Mouse (Mus musculus) hindbrain, embryonic 14.5 days (tissue): ENCODE measurements around the gene Zfp82. TPM values are rescaled to one million over a fixed set of nuclear protein-coding genes. Genes with fewer than 3 reads are reported as not detected.
"Not testable (repeated sequence)": the region's sequence is repeated elsewhere in the genome, so short reads cannot be mapped to it uniquely, and the experiment has no call there.

Experiments
- ATAC-seq: fragments of 200-750 bp; cut with Nextera tagmentation; 2 replicates; pipeline ENCODE4 v1.8.0; 2017; ENCODE audit warnings: moderate number of reproducible peaks, mild to moderate bottlenecking, moderate TSS enrichment, moderate library complexity; ENCODE audit not compliant: low FRiP score
- DNase-seq: peaks from one replicate; pipeline ENCODE4 v3.0.0-alpha.2; 2015; ENCODE audit warnings: low spot score
- H3K27ac ChIP-seq: fragments of 300-500 bp; sonication (generic); 2 replicates; pipeline ENCODE4 v1.5.1; 2014; ENCODE audit warnings: mild to moderate bottlenecking, moderate library complexity
- H3K27me3 ChIP-seq: fragments of 300-500 bp; sonication (generic); 2 replicates; pipeline ENCODE4 v1.6.1; 2014; ENCODE audit warnings: mild to moderate bottlenecking, low read length, mixed read lengths; ENCODE audit not compliant: control insufficient read depth, insufficient read depth
- H3K36me3 ChIP-seq: fragments of 300-500 bp; sonication (generic); replicated peaks from 2 replicates; pipeline ENCODE4 v1.6.1; 2014; ENCODE audit not compliant: control insufficient read depth, insufficient read depth
- H3K4me1 ChIP-seq: fragments of 300-500 bp; sonication (generic); replicated peaks from 2 replicates; pipeline ENCODE4 v1.6.1; 2014; ENCODE audit warnings: antibody characterized with exemption, low read length, mixed read lengths; ENCODE audit not compliant: control insufficient read depth, insufficient read depth
- H3K4me2 ChIP-seq: fragments of 300-500 bp; sonication (generic); replicated peaks from 2 replicates; pipeline ENCODE4 v1.6.1; 2014; ENCODE audit warnings: mild to moderate bottlenecking, moderate library complexity
- H3K4me3 ChIP-seq: fragments of 300-500 bp; sonication (generic); replicated peaks from 2 replicates; pipeline ENCODE4 v1.5.1; 2014; ENCODE audit warnings: mild to moderate bottlenecking, low read length
- H3K9ac ChIP-seq: fragments of 300-500 bp; sonication (generic); 2 replicates; pipeline ENCODE4 v1.6.1; 2014
- H3K9me3 ChIP-seq: fragments of 300-500 bp; sonication (generic); 2 replicates; pipeline ENCODE4 v1.6.1; 2016; ENCODE audit warnings: low read length; ENCODE audit not compliant: control insufficient read depth
- WGBS: fragments of 180-500 bp; shearing (Covaris S2); extraction: QIAGEN DNeasy Blood & Tissue Kit; methylation state at CpG from one replicate; pipeline ENCODE4 v1.1.7; 2014; 5-methylcytosine and 5-hydroxymethylcytosine counted together
- polyA plus RNA-seq: library from polyadenylated mRNA; unstranded; fragments of >200 nt; fragmentation: Nextera tagmentation; extraction: Ambion mirVana; gene quantifications from 2 replicates; pipeline ENCODE4 v1.2.1, GENCODE M21; 2014

Gene Zfp82
- 10.3 and 12.2 TPM in 2 replicates for polyA plus RNA-seq

DNA sequence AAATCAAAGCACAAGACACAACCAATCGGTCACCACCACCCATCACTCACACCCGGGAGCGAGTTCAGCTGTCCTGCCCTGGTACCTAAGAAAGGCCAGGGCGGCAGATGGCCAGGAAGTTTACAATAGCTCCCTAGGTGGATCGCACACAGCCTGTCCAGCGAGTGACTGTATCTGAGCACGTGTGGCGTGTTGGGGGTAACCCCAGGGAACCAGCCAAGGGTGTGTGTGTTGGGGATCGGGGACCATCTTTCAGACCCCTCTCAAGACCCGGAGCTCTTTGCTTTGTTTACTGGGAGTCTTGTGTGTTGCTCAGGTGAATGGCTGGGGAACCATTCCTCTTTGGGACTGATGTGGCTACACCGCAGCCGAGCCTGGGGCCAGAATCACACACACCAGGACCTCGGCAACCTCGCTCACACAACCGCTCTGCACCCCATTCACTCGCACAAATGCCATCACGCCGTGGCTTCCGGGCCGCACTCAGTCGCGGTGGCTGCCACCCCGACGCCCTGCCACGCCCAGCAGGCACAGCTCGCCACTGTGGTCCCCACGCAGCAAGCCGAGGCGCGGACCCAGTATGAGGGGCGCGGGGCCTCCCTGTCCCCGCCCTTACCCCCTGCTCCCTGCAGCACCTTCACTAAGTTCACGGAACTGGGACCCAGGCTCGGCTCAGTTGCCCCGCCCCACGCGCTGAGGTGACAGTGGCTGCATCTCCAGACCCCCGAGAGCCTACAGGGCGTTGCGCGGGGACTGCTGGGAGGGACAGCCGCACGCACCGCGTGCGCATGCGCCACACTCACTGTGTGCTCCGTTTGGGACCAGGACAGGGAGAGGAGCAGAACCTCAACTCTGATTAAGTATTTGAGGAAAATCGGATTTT lies at the start of gene Zfp82:
Zfp82 (minus strand) TSS at position 755 of the 883 bp plus-strand sequence.
- DNase-seq (peak; percentile 88), ATAC-seq (peak; percentile 91)
- no peaks in the 10 kb centered on the region for H3K9me3 ChIP-seq
- peak within 1 kb of the TSS; percentile 73 for H3K27ac ChIP-seq
- H3K27me3 ChIP-seq, result no peaks in the 10 kb centered on the region
- peak within 1 kb of the TSS; percentile 71 for H3K9ac ChIP-seq
- H3K4me1 ChIP-seq, result peaks cover 4% of the 10 kb centered on the region
- under 1% methylated on average over 50 of the region's 50 CpGs for WGBS
- H3K4me3 ChIP-seq, result peak within 1 kb of the TSS; percentile 62
- peak within 1 kb of the TSS; percentile 93 for H3K4me2 ChIP-seq
- peaks cover 26% of the 10 kb centered on the region for H3K36me3 ChIP-seq

DNA sequence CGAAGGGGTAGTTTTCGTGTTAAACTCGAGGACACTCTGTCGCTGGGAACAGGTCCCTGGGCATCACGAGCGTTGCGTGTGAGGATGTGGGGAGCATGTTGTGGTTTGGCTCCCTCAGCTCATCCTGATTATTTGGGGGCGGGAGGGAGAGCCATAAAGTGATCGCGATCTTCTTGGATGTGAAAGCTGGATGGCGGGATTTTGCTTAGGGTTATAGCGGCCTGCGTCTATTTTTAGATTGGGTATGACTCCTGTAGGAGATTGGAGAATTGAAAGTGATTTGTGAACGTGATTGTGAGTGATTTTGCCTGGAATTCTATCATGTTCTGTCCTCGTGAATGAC lies 49.5 kb upstream of the Zfp82 start:
- Histone ChIP-seq H3K4me1 (peaks cover 7% of the 10 kb centered on the region), H3K4me2 (peak overlapping the region; percentile 73), H3K9ac (peak overlapping the region; percentile 85), H3K36me3 (peaks cover 17% of the 10 kb centered on the region; the same call in 1 of the 2 replicates), H3K27me3 (no peaks in the 10 kb centered on the region), H3K9me3 (no peaks in the 10 kb centered on the region), H3K27ac (peak overlapping the region; percentile 78), H3K4me3 (peak overlapping the region; percentile 84)
- 5% methylated on average over 15 of the region's 15 CpGs for WGBS
- no peak for ATAC-seq
- DNase-seq, result peak; percentile 48

- Histone ChIP-seq H3K27me3 (no peaks in the 10 kb centered on the region), H3K36me3 (peaks cover 11% of the 10 kb centered on the region; the same call in 1 of the 2 replicates), H3K9ac (peak within 1 kb of the TSS; percentile 85), H3K4me1 (peaks cover 7% of the 10 kb centered on the region), H3K4me2 (peak within 1 kb of the TSS; percentile 73), H3K27ac (peak within 1 kb of the TSS; percentile 78), H3K9me3 (no peaks in the 10 kb centered on the region), H3K4me3 (peak within 1 kb of the TSS; percentile 84)
- under 1% methylated on average over 61 of the region's 61 CpGs for WGBS
- ATAC-seq, result peak; percentile 97
- DNase-seq, result peak; percentile 96
Observed at GRCm38 (mm10) chr7:30121308-30122187, 48.8 kb upstream of the Zfp82 start, which contains the start of gene Zfp382. Gene Zfp382 (plus strand): TSS chr7:30121942.

DNA sequence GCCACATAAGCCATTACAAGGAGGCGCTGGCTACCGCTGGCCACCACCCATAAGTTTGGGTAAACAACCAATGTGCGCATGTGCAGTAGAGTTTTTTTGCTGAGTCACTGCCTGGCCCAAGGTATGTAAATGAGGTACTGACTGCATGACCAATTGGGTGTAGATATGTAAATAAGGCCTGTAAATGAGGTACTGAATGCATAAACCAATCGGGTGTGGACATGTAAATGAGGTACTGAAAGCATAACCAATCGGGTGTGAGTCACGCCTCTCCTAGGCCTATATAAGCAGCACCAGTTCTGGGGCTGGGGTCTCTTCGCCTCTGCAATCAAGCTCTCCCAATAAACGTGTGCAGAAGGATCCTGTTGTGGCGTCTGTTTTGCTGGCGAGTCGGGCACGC lies 45.2 kb upstream of the Zfp82 start:
- 92% methylated on average over 12 of the region's 12 CpGs for WGBS

DNA sequence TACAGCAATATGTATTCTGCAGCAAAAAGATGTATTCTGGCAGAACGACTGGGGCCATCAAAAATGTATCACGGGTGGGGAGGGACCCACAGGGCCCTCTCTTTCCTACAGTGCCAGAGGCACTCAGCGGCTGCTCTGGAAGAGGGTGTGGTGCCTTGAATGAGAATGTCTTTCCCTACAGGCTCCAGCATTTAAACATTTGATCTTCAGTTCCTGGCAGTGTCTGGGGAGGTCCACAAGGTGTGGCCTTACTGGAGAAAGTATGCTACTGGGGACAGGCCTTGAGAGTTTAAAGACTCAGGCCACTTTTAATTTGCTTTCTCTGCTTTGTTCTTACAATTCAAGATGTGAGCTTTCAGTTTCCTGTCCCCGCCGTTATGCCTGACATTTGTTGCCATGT lies 43.4 kb upstream of the Zfp82 start:
- Histone ChIP-seq H3K4me2 (no peak overlapping the region), H3K4me1 (no peaks in the 10 kb centered on the region), H3K4me3 (no peak overlapping the region), H3K9me3 (0 out of 2 replicates have a peak, but pooled peaks cover 12% of the 10 kb centered on the region), H3K36me3 (no peaks in the 10 kb centered on the region), H3K9ac (no peak overlapping the region), H3K27me3 (no peaks in the 10 kb centered on the region), H3K27ac (no peak overlapping the region)
- ATAC-seq, result no peak
- no peak for DNase-seq
- WGBS, result 94% methylated on average over 5 of the region's 5 CpGs

More for the DNA sequence above, 45.2 kb upstream of the Zfp82 start:
- H3K4me1 ChIP-seq, H3K4me3 ChIP-seq, H3K27ac ChIP-seq, H3K9ac ChIP-seq, H3K36me3 ChIP-seq, H3K4me2 ChIP-seq, DNase-seq, H3K27me3 ChIP-seq, ATAC-seq: not testable (repeated sequence)
- 0 out of 2 replicates have a peak, but pooled peaks cover 12% of the 10 kb centered on the region for H3K9me3 ChIP-seq

DNA sequence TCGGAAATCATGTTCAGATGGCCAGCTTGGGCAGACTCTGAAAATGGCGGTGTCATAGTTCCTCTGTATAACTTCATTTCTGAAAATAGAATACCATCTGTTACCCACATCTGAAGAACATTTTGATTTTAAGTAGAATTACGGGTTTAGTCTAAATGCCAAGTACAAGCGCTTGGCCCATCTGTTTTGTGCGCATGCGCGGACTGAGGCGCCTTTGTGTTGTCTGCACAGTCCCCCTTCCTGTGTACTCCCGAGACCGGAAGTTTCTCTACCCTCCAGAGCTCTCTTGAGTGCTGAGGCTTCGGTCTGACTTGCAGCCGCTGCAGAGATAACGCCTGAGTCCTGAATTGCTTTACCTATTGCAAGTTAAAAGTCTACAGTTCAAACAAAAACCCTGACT lies 26.6 kb upstream of the Zfp82 start:
- Histone ChIP-seq H3K4me2 (no peak overlapping the region), H3K27me3 (no peaks in the 10 kb centered on the region), H3K4me3 (no peak overlapping the region), H3K9ac (no peak overlapping the region), H3K4me1 (peaks cover 19% of the 10 kb centered on the region), H3K27ac (no peak overlapping the region), H3K36me3 (peaks cover 44% of the 10 kb centered on the region), H3K9me3 (peaks cover 19% of the 10 kb centered on the region)
- no peak for ATAC-seq
- 95% methylated on average over 13 of the region's 13 CpGs for WGBS
- no peak for DNase-seq

GRCm38 (mm10) chr7:30095551-30096125 lies 22.9 kb upstream of the Zfp82 start:
- WGBS, result 4% methylated on average over 5 of the region's 5 CpGs
- H3K27me3 ChIP-seq, result no peaks in the 10 kb centered on the region
- peak overlapping the region; percentile 82 for H3K9ac ChIP-seq
- H3K9me3 ChIP-seq, result no peaks in the 10 kb centered on the region
- peak; percentile 31 for DNase-seq
- H3K36me3 ChIP-seq, result peaks cover 14% of the 10 kb centered on the region
- H3K4me2 ChIP-seq, result peak overlapping the region; percentile 88
- H3K4me1 ChIP-seq, result peaks cover 23% of the 10 kb centered on the region
- peak overlapping the region; percentile 63 for H3K4me3 ChIP-seq
- peak overlapping the region; percentile 98 for H3K27ac ChIP-seq
- ATAC-seq, result no peak

- peak within 1 kb of the TSS; percentile 88 for H3K4me2 ChIP-seq
- peak; percentile 94 for DNase-seq
- peaks cover 23% of the 10 kb centered on the region for H3K4me1 ChIP-seq
Observed at GRCm38 (mm10) chr7:30094646-30095429, 22.1 kb upstream of the Zfp82 start, which contains the start of gene Zfp260. Gene Zfp260 (plus strand): TSS chr7:30094777.

More at GRCm38 (mm10) chr7:30094646-30095429, 22.1 kb upstream of the Zfp82 start, which contains the start of gene Zfp260:
- WGBS, result under 1% methylated on average over 26 of the region's 26 CpGs
- peak within 1 kb of the TSS; percentile 98 for H3K27ac ChIP-seq
- peak; percentile 81 for ATAC-seq
- no peaks in the 10 kb centered on the region for H3K9me3 ChIP-seq
- H3K27me3 ChIP-seq, result no peaks in the 10 kb centered on the region
- H3K4me3 ChIP-seq, result peak within 1 kb of the TSS; percentile 63
- H3K36me3 ChIP-seq, result peaks cover 6% of the 10 kb centered on the region
- peak within 1 kb of the TSS; percentile 82 for H3K9ac ChIP-seq
